Mouse (Mus musculus) kidney, embryonic 15.5 days (tissue): Measurements from ENCODE around the gene Mpzl1. TPM values are rescaled to one million over a fixed set of nuclear protein-coding genes. Genes with fewer than 3 reads are reported as not detected.

Source experiments
- ATAC-seq: fragments of 200-750 bp; cut with Nextera tagmentation; replicated peaks from 2 replicates; pipeline ENCODE4 v1.8.0; 2017; ENCODE audit warnings: moderate TSS enrichment; ENCODE audit not compliant: low FRiP score
- H3K27ac ChIP-seq: fragments of 300-500 bp; sonication (generic); 2 replicates; pipeline ENCODE4 v1.5.1; 2015; ENCODE audit warnings: mild to moderate bottlenecking, inconsistent platforms
- H3K27me3 ChIP-seq: fragments of 300-500 bp; sonication (generic); 2 replicates; pipeline ENCODE4 v1.6.1; 2015; ENCODE audit warnings: inconsistent platforms
- H3K36me3 ChIP-seq: fragments of 300-500 bp; sonication (generic); 2 replicates; pipeline ENCODE4 v1.6.1; 2015; ENCODE audit warnings: inconsistent platforms
- H3K4me1 ChIP-seq: fragments of 300-500 bp; sonication (generic); 2 replicates; pipeline ENCODE4 v1.6.1; 2015; ENCODE audit warnings: inconsistent platforms
- H3K4me2 ChIP-seq: fragments of 300-500 bp; sonication (generic); 2 replicates; pipeline ENCODE4 v1.6.1; 2015; ENCODE audit warnings: moderate library complexity, mild to moderate bottlenecking, inconsistent platforms
- H3K4me3 ChIP-seq: fragments of 300-500 bp; sonication (generic); replicated peaks from 2 replicates; pipeline ENCODE4 v1.5.1; 2015; ENCODE audit warnings: mild to moderate bottlenecking, inconsistent platforms
- H3K9ac ChIP-seq: fragments of 300-500 bp; sonication (generic); 2 replicates; pipeline ENCODE4 v1.6.1; 2015; ENCODE audit warnings: mild to moderate bottlenecking, inconsistent platforms
- H3K9me3 ChIP-seq: fragments of 300-500 bp; sonication (generic); replicated peaks from 2 replicates; pipeline ENCODE4 v1.6.1; 2016; ENCODE audit warnings: inconsistent platforms
- WGBS: fragments of 180-500 bp; shearing (Covaris S2); methylation state at CpG from one replicate; pipeline ENCODE4 v1.1.7; 2015; ENCODE audit warnings: mixed read lengths; 5-methylcytosine and 5-hydroxymethylcytosine counted together
- polyA plus RNA-seq: library from polyadenylated mRNA; unstranded; fragments of >200 nt; fragmentation: Nextera tagmentation; extraction: Ambion mirVana; gene quantifications from 2 replicates; pipeline ENCODE4 v1.2.1, GENCODE M21; 2015

The Mpzl1 gene
- polyA plus RNA-seq, 1 experiment from 2014 or later = 207 TPM

DNA sequence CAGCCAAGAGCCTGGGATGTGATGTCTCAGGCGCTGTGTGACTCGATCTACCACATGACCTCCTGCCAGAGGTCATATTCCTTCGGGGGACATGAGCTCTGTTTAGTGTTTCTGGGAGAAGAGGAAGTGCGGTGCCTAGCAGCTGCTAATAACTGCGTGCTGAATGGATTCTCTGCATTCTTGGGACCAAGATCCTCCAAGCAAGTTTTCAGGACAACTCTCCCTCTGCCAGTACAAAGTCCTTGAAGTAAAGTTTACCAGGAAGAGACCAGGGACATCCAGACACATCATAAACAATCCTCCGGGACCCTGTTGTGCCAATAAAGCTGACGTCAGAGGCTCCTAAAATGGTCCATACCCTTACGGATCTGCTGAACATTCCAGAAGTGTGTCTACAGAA is 46.5 kb downstream of the Mpzl1 start:
- ATAC-seq = no peak
- H3K9ac ChIP-seq = no peak overlapping the region
- H3K4me1 ChIP-seq = peaks cover 43% of the 10 kb centered on the region
- peak overlapping the region; percentile 88 for H3K27ac ChIP-seq
- no peak overlapping the region for H3K4me3 ChIP-seq
- H3K36me3 ChIP-seq = peaks cover 26% of the 10 kb centered on the region
- H3K4me2 ChIP-seq = no peak overlapping the region
- no peaks in the 10 kb centered on the region for H3K27me3 ChIP-seq
- WGBS = 40% methylated on average over 8 of the region's 8 CpGs
- H3K9me3 ChIP-seq = no peaks in the 10 kb centered on the region

DNA sequence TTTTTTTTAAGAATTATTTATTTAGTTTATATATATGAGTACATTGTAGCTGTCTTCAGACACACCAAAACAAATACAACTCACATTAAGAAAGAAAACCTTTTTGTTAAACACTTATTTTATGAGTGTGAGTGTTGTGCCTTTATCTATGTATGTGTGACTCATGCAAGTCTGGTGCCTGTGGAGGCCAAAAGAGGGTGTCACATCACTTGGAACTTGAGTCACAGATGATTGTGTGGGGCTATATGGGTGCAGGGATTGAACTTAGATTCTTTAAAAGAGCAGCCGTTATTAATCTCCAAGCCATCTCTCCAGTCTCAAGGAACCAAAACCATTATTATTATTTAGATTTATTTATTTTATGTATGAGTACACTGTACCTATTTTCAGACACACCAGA is 48.0 kb downstream of the Mpzl1 start:
- H3K9me3 ChIP-seq = no peaks in the 10 kb centered on the region
- 100% methylated on average over 1 of the region's 1 CpGs for WGBS
- no peaks in the 10 kb centered on the region for H3K27me3 ChIP-seq
- H3K9ac ChIP-seq = no peak overlapping the region
- H3K27ac ChIP-seq = no peak overlapping the region
- no peak overlapping the region for H3K4me2 ChIP-seq
- ATAC-seq = no peak
- H3K4me1 ChIP-seq = peaks cover 43% of the 10 kb centered on the region
- no peak overlapping the region for H3K4me3 ChIP-seq
- peaks cover 12% of the 10 kb centered on the region for H3K36me3 ChIP-seq

DNA sequence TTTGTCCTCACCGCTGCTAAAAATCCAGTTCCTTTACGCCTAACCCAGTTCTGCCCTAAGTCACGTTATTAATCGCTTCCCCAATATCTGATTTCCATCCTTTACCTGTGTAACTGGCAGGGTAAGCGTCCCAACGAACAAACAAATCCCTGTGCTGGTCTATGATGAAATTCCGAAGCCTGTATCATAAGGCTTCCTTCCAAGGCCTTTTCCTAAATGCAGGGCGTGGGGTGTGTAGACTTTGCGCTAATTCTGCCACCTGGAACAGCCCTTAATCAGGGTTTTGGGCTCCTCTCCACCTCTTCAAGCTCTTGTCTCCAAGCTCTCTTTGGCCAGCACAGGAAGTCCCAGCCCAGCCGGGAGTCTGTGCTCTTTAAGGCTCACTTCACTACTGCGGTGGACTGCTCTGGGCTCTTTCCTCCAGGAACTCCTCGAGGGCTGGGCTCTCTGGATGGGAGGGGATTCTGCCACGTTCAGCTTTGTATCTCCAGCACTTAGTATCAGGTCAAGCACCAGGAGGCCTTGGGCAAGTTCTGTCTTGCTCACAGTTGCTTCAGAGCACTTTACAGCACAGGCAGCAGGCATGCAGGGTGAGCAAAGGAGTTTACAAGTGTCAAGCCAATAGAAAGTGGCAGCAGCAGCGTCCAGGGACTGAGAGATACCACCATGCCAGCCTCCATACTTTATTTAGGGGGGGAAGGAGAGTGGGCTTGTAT is 48.8 kb downstream of the Mpzl1 start:
- no peak overlapping the region for H3K4me3 ChIP-seq
- peaks cover 38% of the 10 kb centered on the region for H3K4me1 ChIP-seq
- no peak overlapping the region for H3K4me2 ChIP-seq
- H3K27me3 ChIP-seq = no peaks in the 10 kb centered on the region
- H3K9ac ChIP-seq = no peak overlapping the region
- H3K9me3 ChIP-seq = no peaks in the 10 kb centered on the region
- ATAC-seq = no peak
- peak overlapping the region; percentile 10; the same call in 1 of the 2 replicates for H3K27ac ChIP-seq
- WGBS = 69% methylated on average over 14 of the region's 14 CpGs
- peaks cover 3% of the 10 kb centered on the region; the same call in 1 of the 2 replicates for H3K36me3 ChIP-seq

DNA sequence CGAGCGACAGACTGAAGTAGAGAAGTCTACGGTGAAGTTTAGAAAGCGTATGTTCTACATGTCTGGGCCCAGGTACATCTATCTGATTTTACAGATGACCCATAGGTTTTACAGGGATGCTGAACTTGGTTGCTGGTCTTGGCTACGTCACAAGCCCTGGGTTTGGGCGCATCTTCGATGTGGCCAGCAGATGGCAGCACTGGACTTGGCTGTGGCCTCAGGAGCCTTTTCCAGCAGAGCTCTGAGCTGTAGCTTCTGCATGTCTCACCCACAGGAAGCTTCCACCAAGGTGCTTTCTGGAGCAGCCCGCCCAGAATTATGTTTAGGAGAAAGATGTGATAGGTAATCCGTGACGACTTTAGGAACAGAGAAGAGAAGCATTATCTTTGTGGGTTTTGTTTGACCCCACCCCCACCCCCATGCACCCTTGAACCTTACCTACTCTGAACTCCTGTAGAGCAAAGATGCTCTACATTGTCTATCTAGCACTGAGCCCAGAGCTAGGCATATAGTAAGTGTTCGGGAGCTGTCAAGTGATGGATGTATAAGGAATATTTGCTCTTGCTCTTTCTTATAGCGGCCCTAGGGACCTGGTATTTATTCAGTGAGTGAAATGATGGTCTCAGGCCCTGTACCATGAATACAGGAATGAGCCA is 50.7 kb downstream of the Mpzl1 start:
- no peak overlapping the region for H3K4me3 ChIP-seq
- H3K4me1 ChIP-seq = peaks cover 20% of the 10 kb centered on the region
- 32% methylated on average over 12 of the region's 12 CpGs for WGBS
- no peak overlapping the region for H3K4me2 ChIP-seq
- no peaks in the 10 kb centered on the region for H3K27me3 ChIP-seq
- peaks cover 3% of the 10 kb centered on the region; the same call in 1 of the 2 replicates for H3K9me3 ChIP-seq
- peak; percentile 73 for ATAC-seq
- H3K36me3 ChIP-seq = no peaks in the 10 kb centered on the region
- H3K9ac ChIP-seq = no peak overlapping the region
- no peak overlapping the region for H3K27ac ChIP-seq

DNA sequence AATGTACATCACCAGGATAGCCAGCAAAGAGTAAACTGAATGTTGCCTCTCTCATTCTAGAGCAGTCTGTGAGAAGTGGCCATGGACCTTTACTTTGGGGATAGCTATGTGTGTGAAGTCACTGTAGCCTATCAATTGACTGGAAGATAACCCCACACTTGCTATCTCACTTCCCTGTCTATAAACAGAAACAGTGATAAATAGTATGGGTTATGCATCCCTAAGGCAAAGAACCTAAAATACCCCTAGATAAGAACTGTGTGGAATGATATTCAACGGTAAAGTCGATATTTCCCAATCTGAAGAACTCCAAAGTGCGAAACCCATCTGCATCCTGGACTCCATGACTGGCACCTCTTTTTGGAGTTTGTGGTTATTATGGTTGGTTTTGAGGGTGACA is 53.1 kb downstream of the Mpzl1 start:
- Histone ChIP-seq H3K4me2 (no peak overlapping the region), H3K9me3 (peaks cover 3% of the 10 kb centered on the region; the same call in 1 of the 2 replicates), H3K36me3 (no peaks in the 10 kb centered on the region), H3K4me3 (no peak overlapping the region), H3K4me1 (0 out of 2 replicates have a peak, but pooled peaks cover 4% of the 10 kb centered on the region), H3K27me3 (no peaks in the 10 kb centered on the region), H3K27ac (no peak overlapping the region), H3K9ac (no peak overlapping the region)
- no peak for ATAC-seq
- 94% methylated on average over 3 of the region's 3 CpGs for WGBS

DNA sequence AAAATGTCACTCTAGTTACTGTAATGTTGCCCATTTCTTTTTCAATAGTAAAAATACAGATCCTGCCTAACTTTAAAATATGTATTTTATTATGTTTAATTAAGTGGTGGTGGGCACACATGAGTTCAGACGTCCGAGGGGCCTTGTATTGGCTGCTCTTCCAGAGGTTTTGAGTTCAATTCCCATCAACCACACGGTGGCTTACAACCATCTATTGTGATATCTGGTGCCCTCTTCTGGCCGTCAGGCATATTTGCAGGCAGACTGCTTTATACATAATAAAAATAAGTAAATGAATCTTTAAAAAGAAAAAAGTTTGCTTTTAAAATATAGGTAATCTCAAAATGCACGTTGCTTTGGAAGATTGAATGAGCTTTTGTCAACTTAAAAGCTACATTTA is 55.0 kb downstream of the Mpzl1 start:
- peaks cover 3% of the 10 kb centered on the region; the same call in 1 of the 2 replicates for H3K9me3 ChIP-seq

DNA sequence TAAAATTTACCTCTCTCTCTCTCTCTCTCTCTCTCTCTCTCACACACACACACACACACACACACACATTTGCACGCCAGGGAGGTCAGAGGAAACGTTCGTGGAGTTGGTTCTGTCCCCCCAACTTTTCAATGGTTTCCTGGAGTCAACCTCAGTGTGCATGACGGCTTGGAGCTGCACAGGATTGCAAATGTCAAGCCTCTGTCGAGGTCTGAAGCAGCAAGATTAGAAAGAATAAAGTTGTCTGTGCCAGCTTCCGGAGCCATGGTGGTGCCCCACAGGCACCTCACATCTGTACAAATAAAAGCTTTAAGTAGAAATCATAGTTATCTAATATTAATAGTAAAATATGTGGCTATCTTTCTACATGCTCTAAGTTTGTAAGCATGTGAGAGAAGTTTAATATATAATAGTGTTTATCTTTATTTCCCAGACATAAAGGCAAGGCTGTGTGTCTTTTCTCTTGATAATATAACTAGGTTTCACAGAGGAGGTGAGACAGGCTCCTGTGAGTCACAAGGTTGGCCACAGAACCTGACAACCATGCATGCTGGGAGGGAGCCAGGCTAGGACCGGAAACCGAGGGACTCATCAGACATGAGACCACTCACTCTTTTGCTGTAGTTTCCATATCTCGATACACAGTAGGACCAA is 57.8 kb downstream of the Mpzl1 start:
- Histone ChIP-seq H3K4me1 (no peaks in the 10 kb centered on the region), H3K27ac (no peak overlapping the region), H3K9ac (no peak overlapping the region), H3K4me2 (no peak overlapping the region), H3K4me3 (no peak overlapping the region), H3K36me3 (no peaks in the 10 kb centered on the region), H3K27me3 (no peaks in the 10 kb centered on the region), H3K9me3 (peaks cover 3% of the 10 kb centered on the region; the same call in 1 of the 2 replicates)
- WGBS = 72% methylated on average over 9 of the region's 9 CpGs
- ATAC-seq = no peak

More for the DNA sequence above, 55.0 kb downstream of the Mpzl1 start:
- H3K27ac ChIP-seq = no peak overlapping the region
- 57% methylated on average over 5 of the region's 5 CpGs for WGBS
- H3K9ac ChIP-seq = no peak overlapping the region
- no peak for ATAC-seq
- H3K4me3 ChIP-seq = no peak overlapping the region
- H3K4me2 ChIP-seq = no peak overlapping the region
- no peaks in the 10 kb centered on the region for H3K36me3 ChIP-seq
- no peaks in the 10 kb centered on the region for H3K4me1 ChIP-seq
- H3K27me3 ChIP-seq = no peaks in the 10 kb centered on the region

DNA sequence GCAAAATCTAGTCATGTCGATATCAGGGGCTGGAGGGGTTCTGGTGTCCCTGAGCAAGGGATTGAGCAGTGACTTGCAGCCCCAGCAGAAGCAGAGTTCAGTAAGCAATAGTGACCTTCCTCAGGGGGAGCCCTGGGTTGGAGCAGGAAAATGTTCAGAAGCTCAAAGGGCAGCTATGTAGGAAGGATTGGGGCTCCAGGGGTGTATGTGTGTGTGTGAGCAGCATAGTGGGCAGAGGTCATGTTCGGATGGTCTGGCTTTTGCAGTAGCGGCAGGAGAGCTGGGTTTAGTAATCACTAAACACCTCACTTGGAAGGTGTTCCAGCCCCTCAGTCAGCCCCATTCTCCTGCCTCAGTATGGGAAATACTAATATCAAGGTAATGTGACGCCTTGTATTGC is 58.3 kb downstream of the Mpzl1 start:
- WGBS = 79% methylated on average over 4 of the region's 4 CpGs
- Histone ChIP-seq H3K4me2 (no peak overlapping the region), H3K9ac (no peak overlapping the region), H3K9me3 (peaks cover 3% of the 10 kb centered on the region; the same call in 1 of the 2 replicates), H3K4me3 (no peak overlapping the region), H3K27me3 (no peaks in the 10 kb centered on the region), H3K36me3 (no peaks in the 10 kb centered on the region), H3K4me1 (no peaks in the 10 kb centered on the region), H3K27ac (no peak overlapping the region)
- ATAC-seq = no peak

DNA sequence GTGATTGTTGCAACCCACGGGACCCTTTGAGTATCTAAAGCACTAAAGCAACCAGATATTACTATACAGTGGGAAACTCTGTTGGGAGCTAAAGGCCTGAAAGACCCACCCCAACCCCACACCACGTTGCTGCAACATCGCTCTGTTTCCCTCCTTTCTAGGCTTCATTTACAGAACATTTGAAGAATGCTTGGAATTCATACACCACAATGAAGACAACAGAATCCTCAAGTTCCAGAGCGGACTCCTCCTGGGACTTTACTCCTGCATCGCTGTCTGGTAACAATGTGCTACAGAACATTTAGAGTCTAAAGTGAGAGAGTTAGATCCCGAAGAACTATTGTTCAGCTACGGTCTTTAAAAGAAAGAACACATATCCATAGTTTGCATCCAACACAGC is 66.9 kb downstream of the Mpzl1 start:
- Histone ChIP-seq H3K27me3 (no peaks in the 10 kb centered on the region), H3K9ac (no peak overlapping the region), H3K4me3 (no peak overlapping the region), H3K4me1 (0 out of 2 replicates have a peak, but pooled peaks cover 2% of the 10 kb centered on the region), H3K4me2 (no peak overlapping the region), H3K27ac (no peak overlapping the region), H3K9me3 (no peaks in the 10 kb centered on the region), H3K36me3 (no peaks in the 10 kb centered on the region)
- ATAC-seq = no peak
- WGBS = 83% methylated on average over 7 of the region's 7 CpGs

DNA sequence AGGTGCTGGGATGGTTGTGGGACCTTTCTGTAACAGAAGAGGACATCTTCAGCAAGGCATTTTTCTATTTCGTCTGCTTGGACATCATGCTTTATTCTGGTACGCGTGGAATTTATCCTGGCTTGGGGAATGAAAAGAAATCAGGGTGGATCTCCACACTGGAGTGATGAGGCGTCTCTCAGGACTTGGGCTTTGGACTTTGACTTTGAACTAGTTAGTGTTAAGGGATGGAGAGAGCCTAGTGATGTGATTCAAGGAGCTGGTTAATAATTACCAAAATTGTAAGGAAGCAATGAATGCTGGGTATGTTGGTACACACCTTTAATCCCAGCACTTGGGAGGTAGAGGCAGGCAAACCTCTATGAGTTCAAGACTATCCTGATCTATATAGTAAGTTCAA is 69.1 kb downstream of the Mpzl1 start:
- Histone ChIP-seq H3K9me3 (no peaks in the 10 kb centered on the region), H3K4me1 (0 out of 2 replicates have a peak, but pooled peaks cover 2% of the 10 kb centered on the region), H3K27me3 (no peaks in the 10 kb centered on the region), H3K36me3 (no peaks in the 10 kb centered on the region), H3K9ac (no peak overlapping the region), H3K4me2 (no peak overlapping the region), H3K4me3 (no peak overlapping the region), H3K27ac (no peak overlapping the region)
- WGBS = 92% methylated on average over 4 of the region's 4 CpGs
- ATAC-seq = no peak

DNA sequence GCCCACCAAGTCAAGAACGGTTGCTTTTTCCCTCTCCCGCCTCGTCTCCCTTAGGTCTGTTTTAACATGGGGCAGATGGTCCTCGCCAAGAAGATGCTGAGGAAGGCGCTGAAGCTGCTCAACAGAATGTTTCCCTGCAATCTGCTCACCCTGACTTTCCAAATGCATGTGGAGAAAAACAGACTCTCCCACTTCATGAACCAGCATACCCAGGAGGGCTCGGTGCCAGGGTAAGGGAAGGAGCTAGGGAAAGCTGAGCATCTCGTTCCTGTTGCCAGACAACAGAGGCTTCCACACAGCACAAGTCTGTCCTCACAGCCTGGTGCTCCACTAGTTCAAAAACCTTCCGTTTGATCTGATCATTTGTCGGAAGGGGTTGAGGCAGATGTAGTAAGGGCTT is 75.3 kb downstream of the Mpzl1 start:
- no peak overlapping the region for H3K9ac ChIP-seq
- no peaks in the 10 kb centered on the region for H3K9me3 ChIP-seq
- no peaks in the 10 kb centered on the region for H3K36me3 ChIP-seq
- ATAC-seq = no peak
- WGBS = 89% methylated on average over 9 of the region's 9 CpGs
- no peak overlapping the region for H3K27ac ChIP-seq
- no peak overlapping the region for H3K4me3 ChIP-seq
- no peak overlapping the region for H3K4me2 ChIP-seq
- H3K4me1 ChIP-seq = 0 out of 2 replicates have a peak, but pooled peaks cover under 1% of the 10 kb centered on the region
- no peaks in the 10 kb centered on the region for H3K27me3 ChIP-seq

DNA sequence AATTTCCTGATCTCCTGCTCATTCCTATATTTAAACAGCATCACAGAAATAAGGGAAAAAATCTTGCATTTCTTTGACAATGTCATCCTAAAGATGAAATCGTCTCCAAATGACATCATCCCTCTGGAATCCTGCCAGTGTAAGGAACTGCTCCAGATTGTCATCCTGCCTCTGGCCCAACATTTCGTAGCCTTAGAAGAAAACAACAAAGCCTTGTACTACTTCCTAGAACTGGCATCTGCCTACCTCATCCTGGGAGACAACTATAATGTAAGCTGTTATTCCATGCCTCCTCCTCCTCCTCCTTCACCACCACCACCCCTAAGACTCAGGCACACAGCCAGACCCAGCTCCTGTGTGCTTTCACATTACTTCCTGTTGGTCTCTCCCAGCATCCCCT is 77.6 kb downstream of the Mpzl1 start:
- no peak for ATAC-seq
- H3K4me3 ChIP-seq = no peak overlapping the region
- H3K36me3 ChIP-seq = no peaks in the 10 kb centered on the region
- no peaks in the 10 kb centered on the region for H3K27me3 ChIP-seq
- H3K4me2 ChIP-seq = no peak overlapping the region
- H3K4me1 ChIP-seq = no peaks in the 10 kb centered on the region
- H3K9ac ChIP-seq = no peak overlapping the region
- 66% methylated on average over 2 of the region's 2 CpGs for WGBS
- no peaks in the 10 kb centered on the region for H3K9me3 ChIP-seq
- H3K27ac ChIP-seq = no peak overlapping the region
